Mouse (Mus musculus): ENCODE data around the gene Synpo2. TPM values are rescaled to one million over a fixed set of nuclear protein-coding genes. Genes with fewer than 3 reads are reported as not detected.
A peak's percentile ranks its signal among the peaks of the same experiment; 100 is the strongest.
"Not testable (repeated sequence)": the region's sequence is repeated elsewhere in the genome, so short reads cannot be mapped to it uniquely, and the experiment has no call there.

Synpo2 gene
- polyA plus RNA-seq, 1 experiment from 2014 or later = 1.6 TPM

DNA sequence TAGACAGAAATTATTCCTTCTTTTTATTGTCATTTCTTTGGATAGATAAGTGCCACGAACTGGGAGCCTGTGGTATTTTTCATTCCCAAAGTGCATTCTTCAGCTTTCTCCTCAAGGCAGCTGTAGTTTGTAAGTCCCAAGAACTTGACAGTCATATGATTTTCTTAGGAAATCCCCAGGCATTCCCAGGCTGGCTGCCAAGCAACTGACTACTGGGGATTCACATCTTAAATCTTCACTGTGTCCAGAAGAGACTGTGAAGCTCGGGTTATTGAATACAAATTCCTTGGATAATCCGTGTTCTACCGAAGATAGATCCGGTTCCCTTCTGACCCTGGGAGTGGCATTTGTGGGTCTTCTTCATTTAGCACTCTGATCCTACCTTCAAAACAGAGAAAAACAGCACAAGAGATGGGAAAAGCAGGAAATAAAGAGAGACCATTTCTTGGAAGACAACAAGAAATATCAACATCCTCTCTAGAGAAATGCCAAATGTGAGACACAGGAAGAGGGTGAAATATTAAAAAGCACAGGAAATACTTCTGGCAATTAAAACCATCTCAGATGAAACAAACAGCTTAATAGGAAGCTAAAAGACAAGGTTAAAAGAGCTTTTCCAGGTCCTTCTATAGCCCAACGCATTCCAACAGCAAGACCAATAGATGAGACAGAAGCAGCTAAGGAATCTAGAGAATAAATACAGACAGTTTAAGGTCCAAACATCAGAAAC is 97.5 kb downstream of the Synpo2 start:
- WGBS = 81% methylated on average over 6 of the region's 6 CpGs
- H3K36me3 ChIP-seq (replicated peaks) = no peaks in the 10 kb centered on the region
- H3K9me3 ChIP-seq = no peaks in the 10 kb centered on the region
- H3K27ac ChIP-seq = no peak overlapping the region
- no peak overlapping the region for H3K4me3 ChIP-seq (replicated peaks)
- H3K4me1 ChIP-seq = no peaks in the 10 kb centered on the region
- H3K4me2 ChIP-seq = no peak overlapping the region
- H3K27me3 ChIP-seq = no peaks in the 10 kb centered on the region
- no peak for ATAC-seq (ENCODE audit: low FRiP score)
- no peak overlapping the region for H3K9ac ChIP-seq

DNA sequence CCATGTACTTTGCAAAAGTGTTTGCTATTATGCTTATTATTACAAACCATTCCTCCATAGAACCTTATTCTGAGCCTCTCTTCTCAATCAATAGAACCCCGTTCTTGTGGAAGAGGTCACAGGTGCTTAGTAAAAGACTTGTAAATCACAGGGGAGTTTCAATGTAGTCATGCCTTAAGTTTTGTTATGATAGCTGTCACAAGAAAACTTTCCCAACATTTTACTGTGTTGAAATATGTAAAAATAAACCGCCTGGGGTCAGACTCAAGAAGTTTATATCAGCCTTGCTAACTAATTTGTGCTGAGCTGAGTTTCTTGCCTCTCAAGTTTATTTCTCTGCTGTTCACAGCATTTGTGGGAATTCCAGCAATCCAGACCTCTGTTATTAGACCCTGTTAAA is 103.8 kb downstream of the Synpo2 start:
- Histone ChIP-seq H3K36me3 (replicated peaks) (no peaks in the 10 kb centered on the region), H3K4me1 (no peaks in the 10 kb centered on the region), H3K27ac (no peak overlapping the region), H3K27me3 (no peaks in the 10 kb centered on the region), H3K4me3 (replicated peaks) (no peak overlapping the region), H3K9me3 (no peaks in the 10 kb centered on the region), H3K9ac (no peak overlapping the region), H3K4me2 (no peak overlapping the region)
- no peak for ATAC-seq (ENCODE audit: low FRiP score)
- WGBS = 71% methylated on average over 2 of the region's 2 CpGs

DNA sequence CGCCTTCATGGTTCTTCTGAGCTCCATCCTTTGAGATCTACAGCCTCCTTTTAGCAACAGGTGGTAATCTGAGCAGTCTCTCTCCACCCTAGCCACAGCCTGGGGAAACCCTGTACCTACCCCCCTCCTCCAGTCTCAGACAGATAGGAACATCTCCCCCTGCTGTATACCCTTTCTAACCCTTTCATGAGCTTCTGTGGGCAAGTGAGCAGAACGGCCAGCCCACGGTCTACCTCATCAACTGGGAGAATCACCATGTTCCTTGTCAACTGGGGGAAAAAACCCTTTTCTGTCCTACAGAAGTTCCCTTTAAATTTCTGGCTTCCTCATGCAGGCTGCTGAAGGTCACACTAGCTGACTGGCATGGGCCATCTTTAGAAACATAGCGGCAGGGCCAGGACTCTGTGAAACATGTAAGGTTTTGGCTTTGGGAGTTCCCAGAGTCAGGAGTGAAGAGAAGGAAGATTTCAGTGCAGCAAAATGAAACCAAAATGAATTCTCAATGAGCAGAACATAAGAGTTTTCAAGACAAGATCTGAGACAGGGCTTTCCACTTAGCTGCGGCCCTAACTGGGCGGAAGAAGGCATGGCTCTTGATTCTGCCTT is 104.7 kb downstream of the Synpo2 start:
- H3K4me1 ChIP-seq = no peaks in the 10 kb centered on the region

GRCm38 (mm10) chr3:123130314-123131150 is 105.4 kb downstream of the Synpo2 start:
- no peaks in the 10 kb centered on the region for H3K36me3 ChIP-seq (replicated peaks)
- no peak overlapping the region for H3K9ac ChIP-seq
- no peaks in the 10 kb centered on the region for H3K27me3 ChIP-seq
- H3K27ac ChIP-seq = no peak overlapping the region
- H3K4me2 ChIP-seq = no peak overlapping the region
- no peak overlapping the region for H3K4me3 ChIP-seq (replicated peaks)
- no peaks in the 10 kb centered on the region for H3K4me1 ChIP-seq
- 86% methylated on average over 14 of the region's 14 CpGs for WGBS
- no peak for ATAC-seq (ENCODE audit: low FRiP score)
- H3K9me3 ChIP-seq = no peaks in the 10 kb centered on the region

More for the DNA sequence above, 104.7 kb downstream of the Synpo2 start:
- WGBS = 92% methylated on average over 6 of the region's 6 CpGs
- Histone ChIP-seq H3K9ac (no peak overlapping the region), H3K27me3 (no peaks in the 10 kb centered on the region), H3K4me3 (replicated peaks) (no peak overlapping the region), H3K9me3 (no peaks in the 10 kb centered on the region), H3K27ac (no peak overlapping the region), H3K36me3 (replicated peaks) (no peaks in the 10 kb centered on the region), H3K4me2 (no peak overlapping the region)
- ATAC-seq (ENCODE audit: low FRiP score) = no peak

DNA sequence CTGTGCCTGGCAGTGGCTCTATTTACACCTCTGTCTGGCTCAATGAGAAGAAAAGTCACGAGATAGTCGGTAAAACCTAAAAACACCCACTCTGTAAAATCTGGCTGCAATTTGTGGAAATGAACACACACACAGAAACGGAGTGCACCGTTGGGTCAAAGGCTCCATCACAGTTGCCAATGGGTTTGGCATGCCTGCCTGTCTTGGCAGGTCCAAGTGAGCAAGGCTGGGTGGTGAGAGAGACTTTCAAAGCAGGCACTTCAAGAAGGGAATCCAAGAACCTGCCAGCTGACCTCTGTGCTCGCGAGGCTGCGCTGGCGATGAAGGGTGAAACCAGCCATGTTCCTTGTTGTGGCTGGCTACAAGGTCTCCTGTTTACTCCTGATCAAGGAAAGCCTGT is 107.2 kb downstream of the Synpo2 start:
- H3K4me1 ChIP-seq = no peaks in the 10 kb centered on the region
- no peak overlapping the region for H3K4me2 ChIP-seq
- H3K9ac ChIP-seq = no peak overlapping the region
- no peaks in the 10 kb centered on the region for H3K27me3 ChIP-seq
- no peak overlapping the region for H3K4me3 ChIP-seq (replicated peaks)
- no peak overlapping the region for H3K27ac ChIP-seq
- no peaks in the 10 kb centered on the region for H3K9me3 ChIP-seq
- 79% methylated on average over 8 of the region's 8 CpGs for WGBS
- H3K36me3 ChIP-seq (replicated peaks) = no peaks in the 10 kb centered on the region
- ATAC-seq (ENCODE audit: low FRiP score) = no peak

GRCm38 (mm10) chr3:123128091-123128490 is 107.9 kb downstream of the Synpo2 start:
- no peak for ATAC-seq (ENCODE audit: low FRiP score)

GRCm38 (mm10) chr3:123126741-123127140 is 109.2 kb downstream of the Synpo2 start:
- H3K4me1 ChIP-seq; H3K9ac ChIP-seq; H3K27ac ChIP-seq; ATAC-seq (ENCODE audit: low FRiP score); H3K36me3 ChIP-seq (replicated peaks); H3K27me3 ChIP-seq; H3K4me2 ChIP-seq; H3K9me3 ChIP-seq; H3K4me3 ChIP-seq (replicated peaks): not testable (repeated sequence)
- WGBS = 85% methylated on average over 4 of the region's 4 CpGs

More at GRCm38 (mm10) chr3:123128091-123128490, 107.9 kb downstream of the Synpo2 start:
- H3K4me2 ChIP-seq = no peak overlapping the region
- no peak overlapping the region for H3K4me3 ChIP-seq (replicated peaks)
- no peak overlapping the region for H3K27ac ChIP-seq
- no peaks in the 10 kb centered on the region for H3K4me1 ChIP-seq
- no peak overlapping the region for H3K9ac ChIP-seq
- H3K9me3 ChIP-seq = no peaks in the 10 kb centered on the region
- WGBS = 83% methylated on average over 7 of the region's 7 CpGs
- H3K36me3 ChIP-seq (replicated peaks) = no peaks in the 10 kb centered on the region
- no peaks in the 10 kb centered on the region for H3K27me3 ChIP-seq

DNA sequence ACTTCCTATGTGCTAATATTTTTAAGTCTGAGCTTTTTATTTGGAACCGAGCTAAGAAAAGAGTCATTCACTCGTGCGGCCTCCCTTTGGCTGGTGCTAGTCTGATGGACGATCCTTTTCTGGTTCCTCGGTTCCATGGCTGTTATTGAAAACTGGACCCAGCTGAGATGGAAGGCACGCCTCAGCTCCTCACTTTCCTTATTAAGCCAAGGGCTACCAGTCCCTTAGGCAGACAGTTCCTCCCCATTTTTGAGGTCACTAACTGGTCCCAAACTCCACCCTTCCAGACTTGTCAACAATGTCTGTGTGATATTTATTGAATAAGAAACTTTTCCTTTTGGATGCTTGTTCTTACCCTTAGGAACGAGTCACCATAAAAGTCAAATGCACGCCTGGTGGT is 112.1 kb downstream of the Synpo2 start:
- Histone ChIP-seq H3K4me1 (no peaks in the 10 kb centered on the region), H3K4me2 (no peak overlapping the region), H3K27ac (no peak overlapping the region), H3K27me3 (no peaks in the 10 kb centered on the region), H3K4me3 (replicated peaks) (no peak overlapping the region), H3K9me3 (no peaks in the 10 kb centered on the region), H3K9ac (no peak overlapping the region), H3K36me3 (replicated peaks) (no peaks in the 10 kb centered on the region)
- ATAC-seq (ENCODE audit: low FRiP score) = no peak
- WGBS = 86% methylated on average over 8 of the region's 8 CpGs

- Histone ChIP-seq H3K4me2 (no peak overlapping the region), H3K36me3 (replicated peaks) (no peaks in the 10 kb centered on the region), H3K9me3 (no peaks in the 10 kb centered on the region), H3K4me3 (replicated peaks) (no peak overlapping the region), H3K27ac (no peak overlapping the region), H3K9ac (no peak overlapping the region), H3K27me3 (no peaks in the 10 kb centered on the region), H3K4me1 (no peaks in the 10 kb centered on the region)
- 92% methylated on average over 21 of the region's 21 CpGs for WGBS
- no peak for ATAC-seq (ENCODE audit: low FRiP score)
Measured at GRCm38 (mm10) chr3:123122151-123123030, 113.6 kb downstream of the Synpo2 start.

DNA sequence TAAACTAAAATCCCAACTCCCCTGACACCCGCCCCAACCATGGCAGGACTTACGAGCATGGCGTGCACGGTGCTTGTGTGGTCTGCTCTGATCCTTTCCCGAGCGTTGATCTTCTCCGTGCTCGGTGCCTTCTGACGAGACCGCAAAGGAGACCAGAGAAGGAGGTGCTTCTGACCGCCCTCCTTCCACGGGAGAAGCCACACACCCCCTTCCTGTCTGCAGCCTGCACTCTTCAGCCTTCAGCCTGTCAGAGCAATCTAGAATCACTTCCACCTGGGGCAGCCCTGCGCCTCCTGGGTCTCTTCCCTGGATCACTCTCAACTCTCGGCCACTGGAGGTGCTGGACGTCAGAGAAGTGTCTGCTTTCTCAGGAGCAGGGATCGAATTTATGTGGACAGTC is 119.0 kb downstream of the Synpo2 start:
- H3K4me2 ChIP-seq = no peak overlapping the region
- H3K27me3 ChIP-seq = no peaks in the 10 kb centered on the region
- 56% methylated on average over 16 of the region's 16 CpGs for WGBS
- no peak overlapping the region for H3K27ac ChIP-seq
- H3K9ac ChIP-seq = no peak overlapping the region
- no peak overlapping the region for H3K4me3 ChIP-seq (replicated peaks)
- no peaks in the 10 kb centered on the region for H3K9me3 ChIP-seq
- H3K36me3 ChIP-seq (replicated peaks) = no peaks in the 10 kb centered on the region
- H3K4me1 ChIP-seq = peaks cover 7% of the 10 kb centered on the region
- ATAC-seq (ENCODE audit: low FRiP score) = no peak

GRCm38 (mm10) chr3:123115770-123116527 is 120.0 kb downstream of the Synpo2 start:
- peaks cover 7% of the 10 kb centered on the region for H3K4me1 ChIP-seq
- WGBS = 25% methylated on average over 15 of the region's 15 CpGs
- H3K27me3 ChIP-seq = no peaks in the 10 kb centered on the region
- H3K9ac ChIP-seq = no peak overlapping the region
- no peak for ATAC-seq (ENCODE audit: low FRiP score)
- H3K9me3 ChIP-seq = no peaks in the 10 kb centered on the region
- H3K27ac ChIP-seq = no peak overlapping the region
- H3K4me3 ChIP-seq (replicated peaks) = no peak overlapping the region
- no peaks in the 10 kb centered on the region for H3K36me3 ChIP-seq (replicated peaks)
- peak overlapping the region; percentile 15; the same call in 1 of the 2 replicates for H3K4me2 ChIP-seq
